Mouse (Mus musculus) brain, adult 10 weeks (tissue): ENCODE data around the gene Isg20. TPM values are rescaled to one million over a fixed set of nuclear protein-coding genes. Genes with fewer than 3 reads are reported as not detected.

Experiments used
- polyA plus RNA-seq: library from polyadenylated mRNA; stranded (reverse); fragments of 350-450 nt; fragmentation: Illumina TruSeq; extraction: RNeasy Lipid Tissue Mini Kit (QIAGEN cat#74804); gene quantifications from one replicate; pipeline ENCODE4 v1.2.3, GENCODE M21; 2015; ENCODE audit warnings: low read depth, low replicate concordance

The Isg20 gene
- polyA plus RNA-seq: 2.5 TPM

DNA sequence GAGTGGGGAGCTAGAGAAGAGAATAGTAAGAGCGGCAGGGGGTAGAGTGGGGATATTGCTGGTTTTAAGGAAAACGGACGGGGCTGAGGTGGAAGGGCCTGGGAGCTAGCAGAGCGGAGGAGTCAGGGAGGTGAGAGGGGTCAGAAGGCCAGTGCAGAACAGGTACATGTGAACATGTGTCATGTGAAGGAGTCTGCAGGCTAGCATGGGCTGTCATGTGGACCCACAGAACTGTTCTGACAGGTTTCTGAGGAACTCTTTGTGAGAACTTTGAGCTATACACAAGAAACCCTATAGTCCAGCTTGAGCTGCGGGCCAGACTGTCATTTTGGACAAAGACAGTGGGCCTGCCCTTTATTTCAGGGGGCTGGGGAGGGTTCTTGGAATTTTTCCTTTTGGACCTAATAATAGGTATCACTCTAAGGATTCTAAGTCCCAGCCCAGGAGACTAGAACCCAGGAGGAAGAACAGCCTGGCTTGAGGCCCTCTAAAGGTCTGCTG lies at the start of gene Isg20:
TSS of gene Isg20 (plus strand) at position 451 of the 501 bp plus-strand sequence.

DNA sequence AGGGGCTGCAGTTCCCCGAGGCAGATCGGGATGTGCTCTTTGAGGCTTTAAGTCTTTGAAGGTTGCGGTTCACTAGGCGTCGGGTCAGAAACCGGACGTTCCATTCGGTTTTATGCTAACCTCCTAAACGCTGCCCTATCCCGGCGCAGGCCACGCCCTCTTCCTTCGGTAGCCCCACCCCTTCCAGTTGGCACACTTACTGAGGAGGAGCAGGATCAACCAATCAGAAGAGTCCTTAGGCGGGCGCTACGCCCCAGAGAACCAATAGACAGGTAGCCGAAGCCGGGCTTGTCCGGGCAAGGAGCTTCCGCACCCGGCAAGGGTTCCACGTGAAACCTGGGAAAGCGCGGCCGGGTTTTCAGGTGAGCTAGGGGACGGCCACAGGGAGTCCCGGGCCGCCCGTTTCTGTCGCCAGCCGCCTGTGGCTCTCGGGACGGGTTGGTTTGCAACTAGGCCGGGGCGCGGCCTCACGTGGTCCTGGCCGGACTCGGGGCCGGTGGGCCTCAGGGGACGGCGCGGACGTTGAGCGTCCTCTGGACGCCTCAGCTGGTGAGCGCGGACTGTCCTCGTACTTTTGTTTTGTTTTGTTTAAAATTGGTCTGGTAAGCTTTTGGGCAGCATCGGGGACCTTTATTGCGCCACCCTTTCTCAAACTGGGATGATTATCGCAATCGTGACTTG lies 17.4 kb upstream of the Isg20 start, which contains the start of gene Aen:
TSS of gene Aen (plus strand) at position 202 of the 681 bp plus-strand sequence.

Other genes starting within 250 kb of the Isg20 start
- gene Ntrk3, start 175.4 kb upstream of the Isg20 start, polyA plus RNA-seq: 59.7 TPM
- gene Mrps11, start 130.3 kb upstream of the Isg20 start, polyA plus RNA-seq: 48.9 TPM
- 53.1 TPM for gene Mrpl46, start 129.9 kb upstream of the Isg20 start, polyA plus RNA-seq
- 5.1 TPM for gene Det1, start 66.2 kb upstream of the Isg20 start, polyA plus RNA-seq
- gene Aen, start 17.6 kb upstream of the Isg20 start, polyA plus RNA-seq: 28.2 TPM
- 1.8 TPM for gene Acan, start 140.1 kb downstream of the Isg20 start, polyA plus RNA-seq
- 2.2 TPM for gene Hapln3, start 217.6 kb downstream of the Isg20 start, polyA plus RNA-seq
- gene Mfge8, start 235.6 kb downstream of the Isg20 start, polyA plus RNA-seq: 166 TPM